Mouse (Mus musculus) CH12.LX (cell line): ENCODE data around the gene Gipc2.

Experiments
- CTCF ChIP-seq, 2 experiments: IDR thresholded peaks in 1 of 2; conservative IDR thresholded peaks in 1 of 2; 2 replicates each; pipeline ENCODE4 v1.5.1; 2011 to 2012; ENCODE audit warnings: low read depth in 2 of 2, low read length in 2 of 2, improper control_type of control experiment in 1 of 2, inconsistent platforms in 1 of 2, mild to moderate bottlenecking in 1 of 2, moderate library complexity in 1 of 2
- ELF1 ChIP-seq: IDR thresholded peaks from 2 replicates; pipeline ENCODE4 v1.6.1; 2014; ENCODE audit warnings: low read depth, mild to moderate bottlenecking, inconsistent platforms, low read length, improper control_type of control experiment
- EP300 ChIP-seq: IDR thresholded peaks from 2 replicates; pipeline ENCODE4 v1.6.1; 2011; ENCODE audit warnings: low read length, improper control_type of control experiment
- MAFK ChIP-seq: IDR thresholded peaks from 2 replicates; pipeline ENCODE4 v1.6.1; 2011; ENCODE audit warnings: low read length, improper control_type of control experiment; ENCODE audit not compliant: insufficient replicate concordance
- MAX ChIP-seq: IDR thresholded peaks from 2 replicates; pipeline ENCODE4 v1.6.1; 2011; ENCODE audit warnings: low read length, improper control_type of control experiment
- MYC ChIP-seq: IDR thresholded peaks from 2 replicates; pipeline ENCODE4 v1.6.1; 2011; ENCODE audit warnings: low read depth, mild to moderate bottlenecking, improper control_type of control experiment, low read length
- POLR2A ChIP-seq: IDR thresholded peaks from 2 replicates; pipeline ENCODE4 v1.6.1; 2011; ENCODE audit warnings: low read depth, mild to moderate bottlenecking, improper control_type of control experiment, low read length
- RCOR1 ChIP-seq: conservative IDR thresholded peaks from 2 replicates; pipeline ENCODE4 v1.6.1; 2012; ENCODE audit warnings: low read depth, mild to moderate bottlenecking, inconsistent platforms, low read length, improper control_type of control experiment
- TCF12 ChIP-seq: IDR thresholded peaks from 2 replicates; pipeline ENCODE4 v1.6.1; 2014; ENCODE audit warnings: low read depth, mild to moderate bottlenecking, inconsistent platforms, low read length, improper control_type of control experiment
- USF1 ChIP-seq: IDR thresholded peaks from 2 replicates; pipeline ENCODE4 v1.6.1; 2014; ENCODE audit warnings: low read depth, mild to moderate bottlenecking, inconsistent platforms, low read length, improper control_type of control experiment
- ZNF384 ChIP-seq: IDR thresholded peaks from 2 replicates; pipeline ENCODE4 v1.6.1; 2012; ENCODE audit warnings: low read depth, low read length, improper control_type of control experiment, inconsistent platforms

- no peak for TF ChIP-seq ZNF384
- TF ChIP-seq ELF1: no peak
- no peak for TF ChIP-seq CTCF (conservative IDR thresholded peaks at IDR 0.05 in 1 of 2, IDR thresholded peaks at IDR 0.05 in 1 of 2; ENCODE audit: low read depth in 2 of 2, low read length in 2 of 2)
- no peak for TF ChIP-seq MYC
- TF ChIP-seq MAX: no peak
- no peak for TF ChIP-seq POLR2A
- no peak for TF ChIP-seq TCF12
- TF ChIP-seq EP300: no peak
- no peak for TF ChIP-seq RCOR1
- TF ChIP-seq USF1: no peak
- no peak for TF ChIP-seq MAFK
Observed at GRCm38 (mm10) chr3:152149449-152149848, 16.6 kb downstream of the Gipc2 start.
